Mouse (Mus musculus) kidney, adult 2 months (tissue): ENCODE measurements around the gene Arf4. TPM values are rescaled to one million over a fixed set of nuclear protein-coding genes. Genes with fewer than 3 reads are reported as not detected.
A peak's percentile ranks its signal among the peaks of the same experiment; 100 is the strongest.

ENCODE experiments used
- DNase-seq: peaks from one replicate; pipeline ENCODE4 v3.0.0; 2021
- H3K27ac ChIP-seq: fragments of 200-500 bp; 2 replicates; pipeline ENCODE4 v1.5.1; 2012; ENCODE audit warnings: low read depth, low read length, control low read depth, inconsistent platforms; ENCODE audit not compliant: insufficient read depth
- H3K27me3 ChIP-seq: fragments of 200-500 bp; replicated peaks from 2 replicates; pipeline ENCODE4 v1.6.1; 2012; ENCODE audit warnings: mild to moderate bottlenecking, moderate library complexity, low read length, inconsistent platforms; ENCODE audit not compliant: control insufficient read depth, insufficient read depth
- H3K36me3 ChIP-seq: fragments of 200-500 bp; 2 replicates; pipeline ENCODE4 v1.6.1; 2012; ENCODE audit warnings: mild to moderate bottlenecking, moderate library complexity, low read length, inconsistent platforms; ENCODE audit not compliant: control insufficient read depth, insufficient read depth
- H3K4me1 ChIP-seq: fragments of 200-500 bp; 2 replicates; pipeline ENCODE4 v1.6.1; 2011; ENCODE audit warnings: low read length; ENCODE audit not compliant: control insufficient read depth, insufficient read depth
- H3K4me3 ChIP-seq: fragments of 200-500 bp; 2 replicates; pipeline ENCODE4 v1.5.1; 2011; ENCODE audit warnings: mild to moderate bottlenecking, low read depth, low read length, control low read depth; ENCODE audit not compliant: insufficient read depth
- CTCF ChIP-seq: fragments of 200-500 bp; conservative IDR thresholded peaks from 2 replicates; pipeline ENCODE4 v1.5.1; 2011; ENCODE audit warnings: low read depth, mild to moderate bottlenecking, control low read depth, low read length, moderate library complexity, mixed read lengths; ENCODE audit not compliant: insufficient read depth, insufficient read length
- POLR2A ChIP-seq: fragments of 200-500 bp; IDR thresholded peaks from one replicate; pipeline ENCODE4 v1.6.1; 2011; ENCODE audit warnings: low read depth, low read length, control low read depth
- WGBS: fragments of 180-500 bp; shearing (Covaris S2); methylation state at CpG from one replicate; pipeline ENCODE4 v1.1.7; 2018; 5-methylcytosine and 5-hydroxymethylcytosine counted together
- polyA plus RNA-seq: library from polyadenylated mRNA; depleted of rRNA; stranded (reverse); fragments of >200 nt; gene quantifications from 2 replicates; pipeline ENCODE4 v1.2.3, GENCODE M21; 2012

The Arf4 gene
- polyA plus RNA-seq, 1 experiment = 96.1 TPM

DNA sequence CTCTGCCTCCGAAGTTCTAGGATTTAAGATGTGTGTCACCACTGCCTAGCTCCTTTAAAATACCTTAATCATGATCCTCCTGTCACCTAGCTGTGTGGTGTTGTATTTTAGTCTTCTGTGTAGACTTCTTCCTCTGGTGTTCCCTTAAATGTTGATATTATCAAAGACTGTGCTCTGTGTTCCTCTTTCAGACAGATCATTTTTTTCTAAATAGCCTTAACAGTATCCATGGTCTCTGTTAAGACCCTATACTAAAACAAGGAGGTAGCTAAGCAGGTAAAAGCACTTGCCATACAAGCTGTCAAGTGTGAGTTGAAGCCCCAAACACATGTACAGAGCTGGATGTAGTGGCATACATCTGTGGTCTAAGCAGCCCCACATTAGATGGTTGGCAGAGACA is 28.2 kb upstream of the Arf4 start:
- WGBS = 86% methylated on average over 1 of the region's 1 CpGs
- H3K4me1 ChIP-seq = no peaks in the 10 kb centered on the region
- no peak for TF ChIP-seq POLR2A
- no peak for TF ChIP-seq CTCF
- no peaks in the 10 kb centered on the region for H3K27me3 ChIP-seq
- peaks cover 10% of the 10 kb centered on the region for H3K36me3 ChIP-seq
- no peak overlapping the region for H3K4me3 ChIP-seq
- no peak for DNase-seq
- H3K27ac ChIP-seq = no peak overlapping the region

DNA sequence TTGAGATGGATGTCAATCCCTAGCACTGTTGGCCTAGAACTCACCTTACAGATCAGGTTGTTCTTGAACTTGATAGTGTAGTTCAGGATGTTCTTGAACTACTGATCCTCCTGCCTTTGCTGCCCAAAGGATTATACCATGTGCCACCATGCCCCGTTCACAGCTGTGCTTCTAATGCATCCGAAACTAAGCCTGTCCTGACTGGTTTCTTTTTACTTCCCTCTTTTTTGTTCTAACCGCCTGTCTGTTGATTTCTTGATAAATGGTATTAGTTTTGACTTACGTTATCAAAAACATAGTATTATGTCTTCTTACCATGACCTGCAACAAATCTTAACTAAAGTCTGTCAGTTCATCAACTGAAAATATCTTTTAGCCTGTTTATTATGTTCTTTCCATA is 27.2 kb upstream of the Arf4 start:
- WGBS = 94% methylated on average over 4 of the region's 4 CpGs
- no peaks in the 10 kb centered on the region for H3K4me1 ChIP-seq
- no peaks in the 10 kb centered on the region for H3K27me3 ChIP-seq
- TF ChIP-seq CTCF (no peak), POLR2A (no peak)
- no peak overlapping the region for H3K4me3 ChIP-seq
- no peak for DNase-seq
- H3K36me3 ChIP-seq = peaks cover 6% of the 10 kb centered on the region
- H3K27ac ChIP-seq = no peak overlapping the region

DNA sequence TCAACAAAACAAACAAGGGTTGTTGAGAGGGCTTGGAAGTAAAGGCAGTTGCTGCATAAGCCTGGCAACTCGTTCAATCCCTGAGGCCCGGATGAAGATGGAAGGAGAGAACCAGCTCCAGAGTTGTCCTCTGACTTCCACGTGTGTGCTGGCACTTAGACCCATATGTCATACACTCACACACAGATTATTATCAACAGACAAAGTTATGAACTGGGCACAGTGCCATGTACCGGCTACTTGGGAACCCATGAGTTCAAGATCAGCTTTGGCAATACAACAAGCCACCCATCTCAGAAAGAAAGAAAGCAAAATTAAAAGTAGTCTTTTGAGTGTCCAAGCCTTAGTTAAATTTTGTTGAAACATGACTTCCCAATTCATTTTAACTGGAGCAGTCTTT is 12.6 kb upstream of the Arf4 start:
- Histone ChIP-seq H3K27ac (no peak overlapping the region), H3K27me3 (no peaks in the 10 kb centered on the region), H3K4me3 (no peak overlapping the region), H3K36me3 (peaks cover 14% of the 10 kb centered on the region), H3K4me1 (peaks cover 4% of the 10 kb centered on the region; the same call in 1 of the 2 replicates)
- DNase-seq = no peak
- WGBS = 74% methylated on average over 4 of the region's 4 CpGs
- TF ChIP-seq CTCF = no peak
- TF ChIP-seq POLR2A = no peak

DNA sequence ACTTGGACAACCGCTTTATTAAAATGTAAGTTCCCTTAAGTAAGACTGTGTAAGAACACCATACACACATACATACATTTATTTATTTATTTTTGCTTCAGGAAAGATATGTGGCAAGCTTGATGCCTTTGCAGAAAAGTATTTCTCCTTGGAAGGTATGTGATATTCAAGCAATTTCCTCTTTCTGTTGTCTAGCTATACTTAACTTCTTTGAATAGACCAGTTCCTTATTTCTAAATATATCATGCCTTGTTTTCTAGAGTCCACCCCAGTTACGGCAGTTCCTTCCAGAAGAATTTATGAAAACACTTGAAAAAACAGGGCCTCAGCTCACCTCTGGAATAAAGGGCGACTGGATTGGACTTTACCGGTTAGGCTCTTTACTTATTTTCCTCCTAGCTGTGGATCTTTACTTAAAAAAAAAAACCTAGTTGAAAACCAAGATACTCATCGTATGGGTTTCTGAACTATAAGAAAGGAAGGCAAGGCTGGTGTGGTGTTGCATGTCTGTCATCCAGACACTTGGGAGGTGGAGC is 11.2 kb upstream of the Arf4 start:
- TF ChIP-seq POLR2A (no peak), CTCF (no peak)
- H3K36me3 ChIP-seq = peaks cover 7% of the 10 kb centered on the region
- peak; percentile 63 for DNase-seq
- no peak overlapping the region for H3K4me3 ChIP-seq
- WGBS = 66% methylated on average over 5 of the region's 5 CpGs
- H3K27me3 ChIP-seq = no peaks in the 10 kb centered on the region
- peaks cover 4% of the 10 kb centered on the region; the same call in 1 of the 2 replicates for H3K4me1 ChIP-seq
- peak overlapping the region; percentile 83 for H3K27ac ChIP-seq

DNA sequence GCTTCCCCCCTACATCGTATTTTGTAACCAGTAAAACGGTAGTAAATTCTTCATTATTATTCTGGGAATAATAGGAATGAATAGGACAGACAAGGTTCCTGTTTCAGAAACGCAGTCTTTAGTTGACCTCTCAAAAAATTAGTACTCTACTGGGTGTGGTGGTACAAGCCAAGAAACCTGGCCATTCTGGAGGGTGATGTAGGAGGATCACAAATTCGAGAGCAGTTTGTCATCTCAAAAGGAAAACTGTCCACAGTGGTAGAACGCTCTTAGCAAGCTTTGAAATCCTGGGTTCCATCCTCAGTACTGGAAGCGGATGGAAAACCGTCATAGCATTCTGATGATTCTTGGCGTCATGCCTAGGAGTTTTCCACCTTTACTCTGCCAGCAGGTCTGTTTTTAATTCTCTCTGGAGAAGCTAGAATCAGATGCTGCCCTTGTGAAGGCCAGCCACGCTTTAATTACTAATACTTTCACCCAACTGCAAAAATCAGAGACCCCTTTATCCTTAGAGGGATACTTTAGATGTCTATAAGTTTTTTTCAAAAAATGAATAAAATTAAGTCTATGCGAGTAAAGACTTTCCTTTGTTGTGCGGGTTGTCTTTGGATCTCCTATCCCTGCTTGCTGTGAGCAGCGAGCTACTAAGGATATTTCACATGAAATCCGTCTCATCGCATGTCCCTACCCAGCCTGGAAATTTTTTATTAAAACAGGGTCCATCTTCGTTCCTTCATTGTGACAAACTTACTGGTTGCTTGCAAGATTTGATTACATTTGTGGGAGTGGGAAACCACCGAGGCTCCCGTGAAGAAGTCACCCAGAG is 636 bp upstream of the Arf4 start:
- Histone ChIP-seq H3K4me1 (peaks cover 7% of the 10 kb centered on the region; the same call in 1 of the 2 replicates), H3K27me3 (no peaks in the 10 kb centered on the region), H3K27ac (peak overlapping the region; percentile 88), H3K36me3 (peaks cover 2% of the 10 kb centered on the region; the same call in 1 of the 2 replicates), H3K4me3 (peak overlapping the region; percentile 32)
- 10% methylated on average over 17 of the region's 17 CpGs for WGBS
- DNase-seq = peak; percentile 78
- TF ChIP-seq POLR2A (no peak), CTCF (no peak)

DNA sequence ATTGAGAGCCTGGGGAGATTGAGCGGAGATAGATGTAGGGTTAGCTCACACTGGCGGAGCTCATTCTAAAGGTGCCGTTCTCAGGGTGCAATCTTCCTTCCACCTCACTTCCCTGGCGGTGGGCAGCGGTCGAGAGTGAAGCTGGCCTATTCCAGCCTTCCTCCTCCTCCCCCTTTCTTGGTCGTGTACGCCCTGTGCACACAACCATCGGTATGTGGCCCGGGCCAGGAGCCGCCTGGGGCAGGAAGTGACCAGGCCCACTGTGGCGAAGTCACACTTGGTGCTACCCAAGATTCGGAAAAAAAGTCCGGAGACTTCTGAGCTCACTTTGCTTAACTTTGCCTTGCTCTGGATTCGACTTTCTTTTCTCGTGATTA is 822 bp downstream of the Arf4 start:
- TF ChIP-seq POLR2A (peak; percentile 19), CTCF (0 out of 2 replicates have a peak, but pooled peaks have one; percentile 4)
- Histone ChIP-seq H3K36me3 (no peaks in the 10 kb centered on the region), H3K27ac (peak overlapping the region; percentile 90), H3K27me3 (no peaks in the 10 kb centered on the region), H3K4me3 (peak overlapping the region; percentile 84), H3K4me1 (peaks cover 7% of the 10 kb centered on the region; the same call in 1 of the 2 replicates)
- WGBS = under 1% methylated on average over 16 of the region's 16 CpGs
- DNase-seq = peak; percentile 77

DNA sequence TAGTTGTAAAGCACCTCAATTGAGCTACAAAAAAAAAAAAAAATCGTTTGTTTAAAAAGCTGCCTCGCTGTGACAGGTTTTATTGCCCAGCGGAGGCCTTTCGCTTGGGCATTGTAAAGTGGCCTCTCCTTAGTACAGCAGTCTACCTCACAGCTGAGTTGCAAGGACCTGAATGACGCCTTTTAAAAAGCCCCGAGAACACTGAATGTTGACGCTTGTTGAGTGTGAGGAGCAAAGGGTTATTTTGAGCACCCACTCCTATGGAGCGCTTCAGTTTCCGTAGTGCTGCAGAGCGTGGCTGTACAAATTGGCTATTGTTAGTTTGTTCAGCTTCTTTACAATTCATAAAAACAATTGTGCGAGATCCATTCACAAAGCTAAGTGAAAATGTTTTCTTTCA is 1.4 kb downstream of the Arf4 start:
- Histone ChIP-seq H3K27me3 (no peaks in the 10 kb centered on the region), H3K4me3 (peak overlapping the region; percentile 85), H3K27ac (peak overlapping the region; percentile 47), H3K36me3 (no peaks in the 10 kb centered on the region), H3K4me1 (peaks cover 7% of the 10 kb centered on the region; the same call in 1 of the 2 replicates)
- TF ChIP-seq CTCF (no peak), POLR2A (no peak)
- no peak for DNase-seq
- under 1% methylated on average over 11 of the region's 11 CpGs for WGBS
